Comparison of ENCODE assay signal across 8 mouse cellular contexts in the genomic region with DNA sequence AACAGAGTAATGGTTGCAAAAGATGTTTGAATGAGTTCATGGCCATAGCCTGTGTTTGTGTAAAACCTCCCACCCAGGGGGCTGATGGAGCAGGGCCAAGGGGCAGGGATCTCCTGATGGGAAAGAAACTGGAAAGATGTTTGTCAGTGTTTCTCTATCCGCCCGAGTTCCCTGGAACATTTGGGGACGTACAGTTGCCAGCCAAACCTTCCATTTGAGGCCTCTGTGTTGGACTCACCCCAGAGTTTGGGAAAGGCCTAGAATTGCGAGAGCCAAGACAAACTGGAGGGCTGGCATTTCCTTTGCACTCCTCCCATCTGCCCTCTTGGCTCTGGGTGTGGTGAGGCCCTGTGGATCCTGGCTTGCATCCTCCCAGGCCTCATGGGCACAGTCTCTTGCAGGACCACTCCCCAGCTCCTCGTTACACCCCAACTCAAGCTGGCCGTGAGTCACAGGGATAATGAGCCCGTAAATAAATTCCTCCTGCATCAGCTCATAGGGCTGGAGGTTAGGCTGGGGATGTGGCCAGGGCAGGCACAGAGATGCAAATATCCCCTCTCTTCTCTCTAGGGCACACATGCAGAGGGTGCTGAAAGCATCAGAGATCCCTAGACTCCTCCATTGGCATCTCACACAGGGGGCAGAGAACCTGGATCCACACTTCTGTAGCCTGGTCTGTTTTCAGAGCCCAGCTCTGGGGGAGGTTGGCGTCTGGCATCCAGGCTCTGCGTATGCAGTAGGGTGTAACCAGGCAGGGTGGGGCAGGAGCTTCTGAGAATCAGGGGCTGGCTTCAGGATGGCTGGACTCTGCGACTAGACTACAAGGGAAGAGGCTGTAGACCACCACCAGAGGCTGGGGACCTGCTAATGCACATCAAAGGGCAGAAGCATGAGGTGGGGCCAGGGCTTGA.
DNase-seq lines count a peak whose midpoint lies in the region; ATAC-seq and TF ChIP-seq lines count a peak whose summit lies in the region.

No protein-coding gene starts in this region.

- TF ChIP-seq CTCF in stomach, postnatal 0 days (IDR thresholded peaks at IDR 0.05; ENCODE audit: low read depth), result no peak

- TF ChIP-seq POLR2A in limb, embryonic 14.5 days (IDR thresholded peaks at IDR 0.05; ENCODE audit: borderline replicate concordance, extremely low read depth, insufficient read depth, insufficient read length), result no peak

- TF ChIP-seq EP300 in stomach, postnatal 0 days (optimal IDR thresholded peaks at IDR 0.05), result no peak

- H3K9me3 ChIP-seq in limb, embryonic 14.5 days (ENCODE audit: control insufficient read depth, low read length), result no peaks in the 10 kb centered on the region
- H3K9me3 ChIP-seq in stomach, postnatal 0 days (ENCODE audit: control insufficient read depth, low read length), result no peaks in the 10 kb centered on the region

- H3K27me3 ChIP-seq in limb, embryonic 14.5 days (ENCODE audit: control insufficient read depth, insufficient read depth, low read length), result no peaks in the 10 kb centered on the region
- no peaks in the 10 kb centered on the region for H3K27me3 ChIP-seq in stomach, postnatal 0 days (ENCODE audit: control insufficient read depth, insufficient read depth, low read length)

- H3K9ac ChIP-seq in limb, embryonic 14.5 days (ENCODE audit: low read depth, low read length, severe bottlenecking), result no peak overlapping the region
- no peak overlapping the region for H3K9ac ChIP-seq in stomach, postnatal 0 days (ENCODE audit: low read length)

- peaks cover 24% of the 10 kb centered on the region for H3K4me1 ChIP-seq in limb, embryonic 14.5 days (ENCODE audit: control insufficient read depth, insufficient read depth, low read length)
- 0 out of 2 replicates have a peak, but pooled peaks cover 4% of the 10 kb centered on the region for H3K4me1 ChIP-seq in stomach, postnatal 0 days (replicated peaks; ENCODE audit: control insufficient read depth, insufficient read depth)

- no peaks in the 10 kb centered on the region for H3K36me3 ChIP-seq in limb, embryonic 14.5 days (ENCODE audit: control insufficient read depth, insufficient read depth, low read length)
- no peaks in the 10 kb centered on the region for H3K36me3 ChIP-seq in stomach, postnatal 0 days (ENCODE audit: control insufficient read depth, insufficient read depth, low read length)

- H3K4me2 ChIP-seq in limb, embryonic 14.5 days (replicated peaks; ENCODE audit: low read depth, low read length, severe bottlenecking), result no peak overlapping the region
- H3K4me2 ChIP-seq in stomach, postnatal 0 days (replicated peaks; ENCODE audit: low read depth), result no peak overlapping the region

- peak; percentile 63 to 71 for DNase-seq in layer of hippocampus, postnatal 10 days (ENCODE audit: low spot score in 2 of 2)
- no peak for DNase-seq in layer of hippocampus, postnatal 25 days (ENCODE audit: extremely low spot score in 1 of 2, low spot score in 1 of 2)
- peak; percentile 94 for DNase-seq in cerebellum, adult 11-12 months
- peak; percentile 72 for DNase-seq in gastrocnemius, postnatal 10 days
- peak; percentile 62 for DNase-seq in limb, embryonic 14.5 days (ENCODE audit: low spot score)
- peak; percentile 40 for DNase-seq in stomach, postnatal 0 days (ENCODE audit: low spot score)

- H3K4me3 ChIP-seq in limb, embryonic 14.5 days (replicated peaks; ENCODE audit: low read length), result no peak overlapping the region
- no peak overlapping the region for H3K4me3 ChIP-seq in stomach, postnatal 0 days (ENCODE audit: low read depth, low read length)

- H3K27ac ChIP-seq in limb, embryonic 14.5 days (replicated peaks; ENCODE audit: low read depth, low read length), result peak overlapping the region; percentile 62
- peak overlapping the region; percentile 69 for H3K27ac ChIP-seq in stomach, postnatal 0 days (replicated peaks)

- WGBS in limb, embryonic 14.5 days, result 26% methylated on average over 10 of the region's 10 CpGs
- 22% methylated on average over 10 of the region's 10 CpGs for WGBS in stomach, postnatal 0 days

- ATAC-seq in limb, embryonic 14.5 days (ENCODE audit: low FRiP score, low read depth), result peak; percentile 72
- ATAC-seq in stomach, postnatal 0 days (ENCODE audit: low FRiP score, low TSS enrichment), result peak; percentile 81
- no peak for ATAC-seq in granulocyte monocyte progenitor cell, adult 5-6 weeks (replicated peaks; ENCODE audit: poor library complexity, severe bottlenecking)
- no peak for ATAC-seq in CD4-positive, CD25-positive, alpha-beta regulatory T cell, adult 4 months

Comparison
In these comparisons a context has a peak if more than half of its experiments do, and no peak if none do; other contexts are left out.
1. DNase-seq: peak in layer of hippocampus, postnatal 10 days (2 of 2), cerebellum, adult 11-12 months (single experiment), gastrocnemius, postnatal 10 days (single experiment), limb, embryonic 14.5 days (single experiment) and stomach, postnatal 0 days (single experiment); none in layer of hippocampus, postnatal 25 days (0 of 2).
2. ATAC-seq: peak in limb, embryonic 14.5 days (single experiment) and stomach, postnatal 0 days (single experiment); none in granulocyte monocyte progenitor cell, adult 5-6 weeks (single experiment) and CD4-positive, CD25-positive, alpha-beta regulatory T cell, adult 4 months (single experiment).